Mouse (Mus musculus) bone marrow, adult 2 months (tissue): ENCODE results near the gene Mttp. TPM values are rescaled to one million over a fixed set of nuclear protein-coding genes. Genes with fewer than 3 reads are reported as not detected.

Source experiments
- H3K27ac ChIP-seq: fragments of 200-500 bp; 2 replicates; pipeline ENCODE4 v1.5.1; 2012; ENCODE audit warnings: low read depth, mild to moderate bottlenecking, control low read depth, inconsistent platforms, low read length; ENCODE audit not compliant: control insufficient read depth, poor library complexity, insufficient read depth
- H3K4me1 ChIP-seq: fragments of 200-500 bp; 2 replicates; pipeline ENCODE4 v1.6.1; 2011; ENCODE audit warnings: low read length; ENCODE audit not compliant: control insufficient read depth, insufficient read depth
- H3K4me3 ChIP-seq: fragments of 200-500 bp; replicated peaks from 2 replicates; pipeline ENCODE3; 2011; ENCODE audit warnings: mild to moderate bottlenecking, low read depth, low read length, control low read depth; ENCODE audit not compliant: control insufficient read depth
- CTCF ChIP-seq: fragments of 200-500 bp; IDR thresholded peaks from 2 replicates; pipeline ENCODE4 v1.5.1; 2011; ENCODE audit warnings: low read length, control low read depth; ENCODE audit not compliant: control insufficient read depth, insufficient read depth
- POLR2A ChIP-seq: fragments of 200-500 bp; IDR thresholded peaks from 2 replicates; pipeline ENCODE4 v1.6.1; 2011; ENCODE audit warnings: low read depth, mild to moderate bottlenecking, control low read depth, low read length, borderline replicate concordance; ENCODE audit not compliant: control insufficient read depth
- WGBS: fragments of 180-500 bp; shearing (Covaris S2); methylation state at CpG from one replicate; pipeline ENCODE4 v1.1.7; 2018; 5-methylcytosine and 5-hydroxymethylcytosine counted together
- polyA plus RNA-seq: library from polyadenylated mRNA; stranded (reverse); fragments of >200 nt; gene quantifications from 2 replicates; pipeline ENCODE4 v1.2.4, GENCODE M21; 2011; ENCODE audit warnings: low replicate concordance; ENCODE audit not compliant: missing spikeins, insufficient read depth, insufficient read length

The Mttp gene
- polyA plus RNA-seq, 1 experiment, result 0.82 TPM

- H3K27ac ChIP-seq, result no peak overlapping the region
- H3K4me3 ChIP-seq, result no peak overlapping the region
- 89% methylated on average over 10 of the region's 10 CpGs for WGBS
- no peaks in the 10 kb centered on the region for H3K4me1 ChIP-seq
- TF ChIP-seq CTCF (no peak), POLR2A (no peak)
These were observed 20.9 kb downstream of the Mttp start for GRCm38 (mm10) chr3:138123842-138124241.

GRCm38 (mm10) chr3:138121461-138121860, 23.3 kb downstream of the Mttp start:
- no peak overlapping the region for H3K4me3 ChIP-seq
- no peaks in the 10 kb centered on the region for H3K4me1 ChIP-seq
- no peak for TF ChIP-seq CTCF
- TF ChIP-seq POLR2A, result no peak
- 86% methylated on average over 2 of the region's 2 CpGs for WGBS
- no peak overlapping the region for H3K27ac ChIP-seq

DNA sequence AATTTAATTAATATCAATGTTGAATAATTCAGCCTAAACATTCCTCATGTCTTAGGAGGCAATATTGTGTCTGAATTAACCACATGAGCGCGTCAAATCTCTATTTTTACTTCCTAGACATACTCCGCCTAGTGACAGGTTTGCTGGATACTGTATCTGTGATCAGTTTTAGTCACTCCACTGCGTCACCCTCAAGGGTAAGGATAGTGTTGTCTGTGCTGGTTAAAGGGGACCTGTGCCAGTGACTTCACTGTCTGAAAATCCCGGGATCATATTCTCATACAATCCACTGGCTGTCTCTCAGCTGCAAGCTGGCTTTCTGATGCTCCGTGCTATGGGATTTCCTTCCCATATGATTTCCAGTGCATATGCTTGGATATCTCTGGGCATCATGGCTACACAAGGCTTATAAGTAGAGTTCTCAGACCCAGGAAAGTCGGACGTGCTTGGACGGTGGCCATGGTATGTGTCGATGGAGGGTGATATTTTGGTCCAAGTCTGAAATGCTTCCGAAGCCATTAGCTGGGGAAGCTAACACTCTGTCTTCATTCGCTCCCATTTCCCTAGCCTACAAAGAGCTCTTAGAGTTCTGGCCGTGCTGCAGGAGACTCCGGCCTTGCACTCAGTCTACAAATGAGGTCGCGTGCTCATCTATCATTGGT, 25.2 kb downstream of the Mttp start:
- no peak overlapping the region for H3K4me3 ChIP-seq
- TF ChIP-seq POLR2A (no peak), CTCF (no peak)
- no peaks in the 10 kb centered on the region for H3K4me1 ChIP-seq
- no peak overlapping the region for H3K27ac ChIP-seq
- 90% methylated on average over 16 of the region's 16 CpGs for WGBS

- TF ChIP-seq POLR2A, result no peak
- TF ChIP-seq CTCF, result no peak
- no peak overlapping the region for H3K27ac ChIP-seq
- 43% methylated on average over 14 of the region's 14 CpGs for WGBS
- peak overlapping the region; percentile 36 for H3K4me3 ChIP-seq
- no peaks in the 10 kb centered on the region for H3K4me1 ChIP-seq
These were observed 25.9 kb downstream of the Mttp start for GRCm38 (mm10) chr3:138118831-138119230.

- Histone ChIP-seq H3K4me1 (no peaks in the 10 kb centered on the region), H3K4me3 (no peak overlapping the region), H3K27ac (no peak overlapping the region)
- WGBS, result 54% methylated on average over 6 of the region's 6 CpGs
- TF ChIP-seq POLR2A (no peak), CTCF (no peak)
These were observed 26.4 kb downstream of the Mttp start for GRCm38 (mm10) chr3:138118392-138118791.

- WGBS, result 83% methylated on average over 4 of the region's 4 CpGs
- H3K27ac ChIP-seq, result no peak overlapping the region
- H3K4me1 ChIP-seq, result no peaks in the 10 kb centered on the region
- TF ChIP-seq POLR2A (no peak), CTCF (no peak)
- no peak overlapping the region for H3K4me3 ChIP-seq
These were observed 27.9 kb downstream of the Mttp start for GRCm38 (mm10) chr3:138116871-138117270.

GRCm38 (mm10) chr3:138114106-138114505, 30.7 kb downstream of the Mttp start:
- Histone ChIP-seq H3K4me3 (no peak overlapping the region), H3K27ac (no peak overlapping the region), H3K4me1 (no peaks in the 10 kb centered on the region)
- TF ChIP-seq CTCF, result no peak
- no peak for TF ChIP-seq POLR2A
- WGBS, result 86% methylated on average over 17 of the region's 17 CpGs

DNA sequence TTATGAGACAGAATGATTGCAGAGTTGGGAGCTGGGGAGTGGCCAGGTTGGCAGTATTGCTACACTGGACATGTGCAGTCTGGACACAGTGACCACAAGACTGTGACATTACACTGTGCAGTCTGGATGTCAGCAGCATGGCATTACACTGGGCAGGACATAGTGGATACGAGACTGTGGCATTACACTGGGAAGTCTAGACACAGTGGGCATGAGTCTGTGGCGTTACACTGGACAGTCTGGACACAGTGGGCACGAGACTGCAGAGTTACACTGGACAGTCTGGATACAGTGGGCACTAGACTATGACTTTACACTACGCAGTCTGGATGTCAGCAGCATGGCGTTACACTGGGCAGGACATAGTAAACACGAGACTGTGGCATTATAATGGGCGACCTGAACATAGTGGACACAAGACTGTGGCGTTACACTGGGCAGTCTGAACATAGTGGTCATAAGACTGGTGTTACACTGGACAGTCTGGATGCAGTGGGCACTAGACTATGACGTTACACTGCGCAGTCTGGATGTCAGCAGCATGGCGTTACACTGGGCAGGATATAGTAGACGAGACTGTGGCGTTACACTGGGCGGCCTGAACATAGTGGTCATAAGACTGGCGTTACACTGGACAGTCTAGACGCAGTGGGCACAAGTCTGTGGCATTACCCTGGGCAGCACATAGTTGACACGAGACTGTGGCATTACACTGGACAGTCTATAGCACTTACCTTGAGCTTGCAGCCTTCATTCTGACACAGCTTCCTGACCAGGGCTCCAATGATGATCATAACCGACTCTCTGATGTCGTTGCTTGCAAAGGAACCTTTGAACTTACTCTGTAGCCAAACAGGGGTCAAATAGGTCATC, 33.6 kb downstream of the Mttp start:
- H3K4me3 ChIP-seq, result no peak overlapping the region
- WGBS, result 86% methylated on average over 19 of the region's 19 CpGs
- no peaks in the 10 kb centered on the region; the same call in 1 of the 2 replicates for H3K4me1 ChIP-seq
- H3K27ac ChIP-seq, result no peak overlapping the region
- TF ChIP-seq CTCF (no peak), POLR2A (no peak)

DNA sequence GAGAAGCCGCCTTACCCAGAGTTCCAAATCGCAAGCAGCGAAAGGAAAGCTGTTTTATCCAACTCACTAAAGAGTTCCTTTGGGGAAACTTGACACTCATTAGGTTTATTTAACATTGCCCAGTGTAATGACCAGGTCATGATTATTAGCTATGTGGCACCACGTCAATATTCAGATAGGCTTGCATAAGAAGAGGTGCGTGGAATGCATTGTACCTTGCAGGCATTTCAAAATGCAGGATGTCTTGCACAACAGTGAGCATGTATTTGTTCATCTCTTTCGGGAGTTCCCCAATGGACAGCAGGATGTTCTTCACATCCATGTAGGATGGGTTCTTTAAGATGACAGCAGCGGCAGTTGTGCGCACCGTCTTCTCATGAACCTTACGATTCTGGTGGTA, 37.9 kb downstream of the Mttp start:
- Histone ChIP-seq H3K4me3 (no peak overlapping the region), H3K27ac (no peak overlapping the region), H3K4me1 (no peaks in the 10 kb centered on the region; the same call in 1 of the 2 replicates)
- no peak for TF ChIP-seq CTCF
- TF ChIP-seq POLR2A, result no peak
- WGBS, result 76% methylated on average over 10 of the region's 10 CpGs
